Mouse (Mus musculus) embryonic facial prominence, embryonic 12.5 days (tissue): ENCODE data around the gene Aqp8. TPM values are rescaled to one million over a fixed set of nuclear protein-coding genes. Genes with fewer than 3 reads are reported as not detected.

Experiments used
- ATAC-seq: fragments of 200-750 bp; cut with Nextera tagmentation; 2 replicates; pipeline ENCODE4 v1.8.0; 2017; ENCODE audit not compliant: insufficient number of reproducible peaks, insufficient read depth, low FRiP score, low TSS enrichment
- H3K27ac ChIP-seq: fragments of 300-500 bp; sonication (generic); 2 replicates; pipeline ENCODE4 v1.5.1; 2016; ENCODE audit warnings: mild to moderate bottlenecking
- H3K27me3 ChIP-seq: fragments of 300-500 bp; sonication (generic); 2 replicates; pipeline ENCODE4 v1.6.1; 2016; ENCODE audit warnings: mild to moderate bottlenecking, moderate library complexity
- H3K36me3 ChIP-seq: fragments of 300-500 bp; sonication (generic); 2 replicates; pipeline ENCODE4 v1.6.1; 2016; ENCODE audit warnings: mild to moderate bottlenecking
- H3K4me1 ChIP-seq: fragments of 300-500 bp; sonication (generic); 2 replicates; pipeline ENCODE4 v1.6.1; 2016
- H3K4me2 ChIP-seq: fragments of 300-500 bp; sonication (generic); replicated peaks from 2 replicates; pipeline ENCODE4 v1.6.1; 2016; ENCODE audit warnings: mild to moderate bottlenecking, moderate library complexity
- H3K4me3 ChIP-seq: fragments of 300-500 bp; sonication (generic); 2 replicates; pipeline ENCODE4 v1.5.1; 2016; ENCODE audit warnings: mild to moderate bottlenecking
- H3K9ac ChIP-seq: fragments of 300-500 bp; sonication (generic); 2 replicates; pipeline ENCODE4 v1.6.1; 2016; ENCODE audit warnings: mild to moderate bottlenecking, moderate library complexity
- H3K9me3 ChIP-seq: fragments of 300-500 bp; sonication (generic); 2 replicates; pipeline ENCODE4 v1.6.1; 2016; ENCODE audit warnings: mild to moderate bottlenecking, moderate library complexity
- WGBS: fragments of 180-500 bp; shearing (Covaris S2); methylation state at CpG from one replicate; pipeline ENCODE4 v1.1.7; 2016; 5-methylcytosine and 5-hydroxymethylcytosine counted together
- polyA plus RNA-seq: library from polyadenylated mRNA; unstranded; fragments of >200 nt; fragmentation: Nextera tagmentation; extraction: Ambion mirVana; gene quantifications from 2 replicates; pipeline ENCODE4 v1.2.1, GENCODE M21; 2016

The Aqp8 gene
- polyA plus RNA-seq, result 0.14 and 0.60 TPM in 2 replicates

- no peak within 1 kb of the TSS for H3K9ac ChIP-seq
- ATAC-seq, result no peak
- H3K9me3 ChIP-seq, result no peaks in the 10 kb centered on the region
- WGBS, result 81% methylated on average over 9 of the region's 9 CpGs
- no peaks in the 10 kb centered on the region for H3K4me1 ChIP-seq
- no peak within 1 kb of the TSS for H3K27ac ChIP-seq
- H3K4me3 ChIP-seq, result no peak within 1 kb of the TSS
- no peaks in the 10 kb centered on the region for H3K36me3 ChIP-seq
- no peak within 1 kb of the TSS for H3K4me2 ChIP-seq
- H3K27me3 ChIP-seq, result no peaks in the 10 kb centered on the region
Measured at GRCm38 (mm10) chr7:123462070-123462501, at the start of gene Aqp8. Aqp8 (plus strand) TSS chr7:123462291.

GRCm38 (mm10) chr7:123416803-123417202 is 45.3 kb upstream of the Aqp8 start:
- Histone ChIP-seq H3K27me3 (no peaks in the 10 kb centered on the region), H3K4me2 (no peak overlapping the region), H3K27ac (no peak overlapping the region), H3K9ac (no peak overlapping the region), H3K36me3 (peaks cover 21% of the 10 kb centered on the region), H3K4me1 (no peaks in the 10 kb centered on the region), H3K4me3 (no peak overlapping the region), H3K9me3 (no peaks in the 10 kb centered on the region)
- WGBS, result 80% methylated on average over 4 of the region's 4 CpGs
- ATAC-seq, result no peak

- no peaks in the 10 kb centered on the region for H3K27me3 ChIP-seq
- peaks cover 28% of the 10 kb centered on the region for H3K36me3 ChIP-seq
- H3K4me1 ChIP-seq, result no peaks in the 10 kb centered on the region
- no peaks in the 10 kb centered on the region for H3K9me3 ChIP-seq
- no peak for ATAC-seq
- H3K4me3 ChIP-seq, result no peak overlapping the region
- no peak overlapping the region for H3K27ac ChIP-seq
- no peak overlapping the region for H3K4me2 ChIP-seq
- no peak overlapping the region for H3K9ac ChIP-seq
- WGBS, result 93% methylated on average over 3 of the region's 3 CpGs
Measured at GRCm38 (mm10) chr7:123417661-123418060, 44.4 kb upstream of the Aqp8 start.

GRCm38 (mm10) chr7:123419984-123420383 is 42.1 kb upstream of the Aqp8 start:
- Histone ChIP-seq H3K4me3 (no peak overlapping the region), H3K9me3 (no peaks in the 10 kb centered on the region), H3K36me3 (peaks cover 28% of the 10 kb centered on the region), H3K27me3 (no peaks in the 10 kb centered on the region), H3K4me2 (no peak overlapping the region), H3K9ac (no peak overlapping the region), H3K27ac (no peak overlapping the region), H3K4me1 (no peaks in the 10 kb centered on the region)
- ATAC-seq, result no peak
- WGBS, result 95% methylated on average over 4 of the region's 4 CpGs

- H3K4me2 ChIP-seq, result no peak overlapping the region
- no peaks in the 10 kb centered on the region for H3K4me1 ChIP-seq
- H3K27ac ChIP-seq, result no peak overlapping the region
- H3K27me3 ChIP-seq, result no peaks in the 10 kb centered on the region
- WGBS, result 93% methylated on average over 3 of the region's 3 CpGs
- no peak overlapping the region for H3K4me3 ChIP-seq
- H3K36me3 ChIP-seq, result peaks cover 32% of the 10 kb centered on the region
- ATAC-seq, result no peak
- no peaks in the 10 kb centered on the region for H3K9me3 ChIP-seq
- H3K9ac ChIP-seq, result no peak overlapping the region
Measured at GRCm38 (mm10) chr7:123421958-123422357, 40.1 kb upstream of the Aqp8 start.

- no peaks in the 10 kb centered on the region for H3K4me1 ChIP-seq
- no peaks in the 10 kb centered on the region for H3K27me3 ChIP-seq
- no peak overlapping the region for H3K4me3 ChIP-seq
- 92% methylated on average over 6 of the region's 6 CpGs for WGBS
- no peak overlapping the region for H3K27ac ChIP-seq
- peaks cover 28% of the 10 kb centered on the region for H3K36me3 ChIP-seq
- ATAC-seq, result no peak
- H3K9ac ChIP-seq, result no peak overlapping the region
- no peaks in the 10 kb centered on the region for H3K9me3 ChIP-seq
- no peak overlapping the region for H3K4me2 ChIP-seq
Measured at GRCm38 (mm10) chr7:123424281-123424680, 37.8 kb upstream of the Aqp8 start.

- Histone ChIP-seq H3K9me3 (no peaks in the 10 kb centered on the region), H3K36me3 (peaks cover 32% of the 10 kb centered on the region), H3K4me2 (no peak overlapping the region), H3K4me3 (no peak overlapping the region), H3K27me3 (no peaks in the 10 kb centered on the region), H3K4me1 (no peaks in the 10 kb centered on the region), H3K27ac (no peak overlapping the region), H3K9ac (no peak overlapping the region)
- WGBS, result 88% methylated on average over 6 of the region's 6 CpGs
- ATAC-seq, result no peak
Measured at GRCm38 (mm10) chr7:123425134-123425757, 36.8 kb upstream of the Aqp8 start.

- no peak overlapping the region for H3K4me2 ChIP-seq
- H3K36me3 ChIP-seq, result peaks cover 28% of the 10 kb centered on the region
- 82% methylated on average over 8 of the region's 8 CpGs for WGBS
Measured at GRCm38 (mm10) chr7:123429624-123430410, 32.3 kb upstream of the Aqp8 start.

GRCm38 (mm10) chr7:123430411-123430705 is 31.7 kb upstream of the Aqp8 start:
- H3K4me1 ChIP-seq, result no peaks in the 10 kb centered on the region
- H3K9ac ChIP-seq, result no peak overlapping the region
- no peak overlapping the region for H3K4me2 ChIP-seq
- no peaks in the 10 kb centered on the region for H3K27me3 ChIP-seq
- H3K36me3 ChIP-seq, result peaks cover 25% of the 10 kb centered on the region
- no peak overlapping the region for H3K4me3 ChIP-seq
- no peak overlapping the region for H3K27ac ChIP-seq
- WGBS, result 79% methylated on average over 4 of the region's 4 CpGs
- ATAC-seq, result no peak
- 0 out of 2 replicates have a peak, but pooled peaks cover 6% of the 10 kb centered on the region for H3K9me3 ChIP-seq

More at GRCm38 (mm10) chr7:123429624-123430410, 32.3 kb upstream of the Aqp8 start:
- Histone ChIP-seq H3K27ac (no peak overlapping the region), H3K4me1 (no peaks in the 10 kb centered on the region), H3K9ac (no peak overlapping the region), H3K9me3 (0 out of 2 replicates have a peak, but pooled peaks cover 6% of the 10 kb centered on the region), H3K27me3 (no peaks in the 10 kb centered on the region), H3K4me3 (no peak overlapping the region)
- no peak for ATAC-seq

GRCm38 (mm10) chr7:123431206-123431605 is 30.9 kb upstream of the Aqp8 start:
- H3K9ac ChIP-seq, result no peak overlapping the region
- no peak overlapping the region for H3K4me3 ChIP-seq
- no peak overlapping the region for H3K4me2 ChIP-seq
- peaks cover 24% of the 10 kb centered on the region for H3K36me3 ChIP-seq
- no peak for ATAC-seq
- no peaks in the 10 kb centered on the region for H3K27me3 ChIP-seq
- H3K27ac ChIP-seq, result no peak overlapping the region
- H3K9me3 ChIP-seq, result 0 out of 2 replicates have a peak, but pooled peaks cover 6% of the 10 kb centered on the region
- no peaks in the 10 kb centered on the region for H3K4me1 ChIP-seq
- WGBS, result 70% methylated on average over 4 of the region's 4 CpGs

GRCm38 (mm10) chr7:123442079-123442478 is 20.0 kb upstream of the Aqp8 start:
- no peaks in the 10 kb centered on the region for H3K4me1 ChIP-seq
- H3K9me3 ChIP-seq, result no peaks in the 10 kb centered on the region
- no peak overlapping the region for H3K4me2 ChIP-seq
- 87% methylated on average over 1 of the region's 1 CpGs for WGBS
- no peak overlapping the region for H3K4me3 ChIP-seq
- ATAC-seq, result no peak
- no peaks in the 10 kb centered on the region for H3K27me3 ChIP-seq
- no peak overlapping the region for H3K27ac ChIP-seq
- no peak overlapping the region for H3K9ac ChIP-seq
- H3K36me3 ChIP-seq, result no peaks in the 10 kb centered on the region

GRCm38 (mm10) chr7:123448794-123449193 is 13.3 kb upstream of the Aqp8 start:
- H3K27me3 ChIP-seq, result no peaks in the 10 kb centered on the region
- H3K36me3 ChIP-seq, result no peaks in the 10 kb centered on the region
- no peak overlapping the region for H3K27ac ChIP-seq
- ATAC-seq, result no peak
- H3K9ac ChIP-seq, result no peak overlapping the region
- WGBS, result 91% methylated on average over 2 of the region's 2 CpGs
- H3K4me2 ChIP-seq, result no peak overlapping the region
- no peak overlapping the region for H3K4me3 ChIP-seq
- H3K9me3 ChIP-seq, result no peaks in the 10 kb centered on the region
- H3K4me1 ChIP-seq, result no peaks in the 10 kb centered on the region
